8 mouse cellular contexts compared by ENCODE assay signal in the genomic region with DNA sequence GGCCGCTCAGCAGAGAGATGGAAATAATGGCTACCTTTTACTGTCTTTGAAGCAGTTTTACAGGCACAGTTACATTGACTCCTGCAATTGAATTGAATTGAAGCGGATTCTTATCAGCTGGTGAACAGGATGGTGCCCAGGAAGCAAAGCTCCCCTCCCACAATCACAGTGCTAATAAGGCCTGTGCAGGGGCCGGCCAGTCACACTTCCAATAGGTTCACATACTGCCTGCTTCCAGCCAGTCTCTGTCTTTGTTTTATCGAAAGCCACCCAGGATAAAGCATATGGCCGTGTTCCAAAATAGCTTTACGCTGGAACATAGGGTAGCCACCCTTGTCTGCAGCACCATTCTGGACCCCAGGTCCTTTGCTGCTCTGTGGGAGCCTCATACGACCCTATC. TPM values are rescaled to one million over a fixed set of nuclear protein-coding genes. Genes with fewer than 3 reads are reported as not detected.
DNase-seq lines count a peak whose midpoint lies in the region; ATAC-seq and TF ChIP-seq lines count a peak whose summit lies in the region.
"Had no signal": no experiment of that assay in that cellular context is flagged by ENCODE, and none has a peak within 500 bp of the region (broad histone marks: within the 10 kb centered on the region; RNA-seq: fewer than 3 reads in every experiment).

No protein-coding gene starts in this region.

- H3K36me3 ChIP-seq in liver, embryonic 11.5 days (ENCODE audit: control insufficient read depth, insufficient read depth, low read length) = no peaks in the 10 kb centered on the region
- no peaks in the 10 kb centered on the region for H3K36me3 ChIP-seq in forebrain, embryonic 14.5 days (ENCODE audit: control insufficient read depth, insufficient read depth, low read length)
- H3K36me3 ChIP-seq in limb, embryonic 13.5 days = 0 out of 2 replicates have a peak, but pooled peaks cover 3% of the 10 kb centered on the region
- H3K36me3 ChIP-seq in stomach, embryonic 14.5 days (ENCODE audit: control insufficient read depth, insufficient read depth, low read length) = no peaks in the 10 kb centered on the region
- no peaks in the 10 kb centered on the region for H3K36me3 ChIP-seq in kidney, adult 2 months (ENCODE audit: control insufficient read depth, insufficient read depth, low read length)

- ATAC-seq in liver, embryonic 11.5 days (replicated peaks; ENCODE audit: low FRiP score) = no peak
- ATAC-seq in forebrain, embryonic 14.5 days = no peak
- ATAC-seq in limb, embryonic 13.5 days (ENCODE audit: low FRiP score, low read depth) = no peak
- no peak for ATAC-seq in stomach, embryonic 14.5 days (ENCODE audit: insufficient number of reproducible peaks, insufficient read depth, low FRiP score, low read depth)

- DNase-seq in liver, embryonic 11.5 days (ENCODE audit: low spot score) = no peak
- no peak for DNase-seq in liver
- DNase-seq in forebrain, embryonic 14.5 days (ENCODE audit: low spot score) = peak; percentile 37
- DNase-seq in embryo, embryonic 9.5 days (ENCODE audit: extremely low spot score) = no peak
- no peak for DNase-seq in kidney, adult 2 months

- H3K4me1 ChIP-seq in liver, embryonic 11.5 days (replicated peaks; ENCODE audit: control insufficient read depth, insufficient read depth, low read length) = peaks cover 37% of the 10 kb centered on the region
- H3K4me1 ChIP-seq in forebrain, embryonic 14.5 days (ENCODE audit: control insufficient read depth, insufficient read depth, low read length) = peaks cover 30% of the 10 kb centered on the region
- peaks cover 32% of the 10 kb centered on the region for H3K4me1 ChIP-seq in limb, embryonic 13.5 days
- peaks cover 25% of the 10 kb centered on the region for H3K4me1 ChIP-seq in stomach, embryonic 14.5 days (ENCODE audit: control insufficient read depth, insufficient read depth, low read length)
- H3K4me1 ChIP-seq in kidney, adult 2 months (ENCODE audit: control insufficient read depth, insufficient read depth, low read length) = peaks cover 12% of the 10 kb centered on the region; the same call in 1 of the 2 replicates

- peak overlapping the region; percentile 87 for H3K4me3 ChIP-seq in liver, embryonic 11.5 days (ENCODE audit: low read depth, low read length)
- H3K4me3 ChIP-seq in forebrain, embryonic 14.5 days (ENCODE audit: low read depth, low read length) = peak overlapping the region; percentile 90; the same call in 1 of the 2 replicates
- H3K4me3 ChIP-seq in limb, embryonic 13.5 days = peak overlapping the region; percentile 94
- no peak overlapping the region for H3K4me3 ChIP-seq in stomach, embryonic 14.5 days (ENCODE audit: low read depth, low read length)
- H3K4me3 ChIP-seq in kidney, adult 2 months (ENCODE audit: insufficient read depth, low read depth, low read length) = no peak overlapping the region

- TF ChIP-seq POLR2A in kidney, adult 2 months (IDR thresholded peaks at IDR 0.05; ENCODE audit: low read depth, low read length) = no peak

- WGBS in liver, embryonic 11.5 days = 49% methylated on average over 7 of the region's 7 CpGs
- 23% methylated on average over 7 of the region's 7 CpGs for WGBS in forebrain, embryonic 14.5 days
- WGBS in limb, embryonic 13.5 days = 43% methylated on average over 7 of the region's 7 CpGs
- 50% methylated on average over 7 of the region's 7 CpGs for WGBS in stomach, embryonic 14.5 days
- 64% methylated on average over 7 of the region's 7 CpGs for WGBS in kidney, adult 2 months

- TF ChIP-seq CTCF in kidney, adult 2 months (conservative IDR thresholded peaks at IDR 0.05; ENCODE audit: insufficient read depth, insufficient read length, low read depth, low read length) = no peak

- H3K27ac ChIP-seq in liver, embryonic 11.5 days (ENCODE audit: low read depth, low read length) = no peak overlapping the region
- peak overlapping the region; percentile 91 for H3K27ac ChIP-seq in forebrain, embryonic 14.5 days (ENCODE audit: low read depth, low read length)
- no peak overlapping the region for H3K27ac ChIP-seq in limb, embryonic 13.5 days
- no peak overlapping the region for H3K27ac ChIP-seq in stomach, embryonic 14.5 days (ENCODE audit: low read length)
- no peak overlapping the region for H3K27ac ChIP-seq in kidney, adult 2 months (ENCODE audit: insufficient read depth, low read depth, low read length)

- H3K9me3 ChIP-seq in liver, embryonic 11.5 days (ENCODE audit: control insufficient read depth, low read length) = no peaks in the 10 kb centered on the region
- H3K9me3 ChIP-seq in forebrain, embryonic 14.5 days (replicated peaks; ENCODE audit: control insufficient read depth, low read length) = no peaks in the 10 kb centered on the region
- H3K9me3 ChIP-seq in limb, embryonic 13.5 days = peaks cover 3% of the 10 kb centered on the region; the same call in 1 of the 2 replicates
- no peaks in the 10 kb centered on the region for H3K9me3 ChIP-seq in stomach, embryonic 14.5 days (ENCODE audit: control insufficient read depth, low read depth, low read length)

- H3K4me2 ChIP-seq in liver, embryonic 11.5 days = peak overlapping the region; percentile 98
- H3K4me2 ChIP-seq in forebrain, embryonic 14.5 days (ENCODE audit: low read length) = peak overlapping the region; percentile 88
- peak overlapping the region; percentile 94 for H3K4me2 ChIP-seq in limb, embryonic 13.5 days (replicated peaks)
- peak overlapping the region; percentile 67 for H3K4me2 ChIP-seq in stomach, embryonic 14.5 days (replicated peaks; ENCODE audit: low read depth, low read length)

- no peaks in the 10 kb centered on the region for H3K27me3 ChIP-seq in liver, embryonic 11.5 days (replicated peaks; ENCODE audit: control insufficient read depth, insufficient read depth, low read length)
- H3K27me3 ChIP-seq in forebrain, embryonic 14.5 days (replicated peaks; ENCODE audit: control insufficient read depth, insufficient read depth, low read length) = no peaks in the 10 kb centered on the region
- H3K27me3 ChIP-seq in limb, embryonic 13.5 days = peaks cover 8% of the 10 kb centered on the region; the same call in 1 of the 2 replicates
- H3K27me3 ChIP-seq in stomach, embryonic 14.5 days (ENCODE audit: control insufficient read depth, insufficient read depth, low read length) = no peaks in the 10 kb centered on the region
- H3K27me3 ChIP-seq in kidney, adult 2 months (replicated peaks; ENCODE audit: control insufficient read depth, insufficient read depth, low read length) = no peaks in the 10 kb centered on the region

- H3K9ac ChIP-seq in liver, embryonic 11.5 days (ENCODE audit: low read depth, low read length) = no peak overlapping the region; the same call in 1 of the 2 replicates
- peak overlapping the region; percentile 63 for H3K9ac ChIP-seq in forebrain, embryonic 14.5 days (ENCODE audit: low read length)
- peak overlapping the region; percentile 71 for H3K9ac ChIP-seq in limb, embryonic 13.5 days
- 0 out of 2 replicates have a peak overlapping the region, but pooled peaks have one; percentile 29 for H3K9ac ChIP-seq in stomach, embryonic 14.5 days (replicated peaks; ENCODE audit: low read depth, low read length)

RNA-seq across cellular contexts. Expression of gene Elmo2, which starts 1.1 kb away (rescaled TPM):
- polyA plus RNA-seq in liver, embryonic 11.5 days (2014; fragmentation: Nextera tagmentation; extraction: Ambion mirVana) = 36.4 and 42.4 TPM in 2 replicates
- 95.5 and 101 TPM in 2 replicates for polyA plus RNA-seq in forebrain, embryonic 14.5 days (2014; fragmentation: Nextera tagmentation; extraction: Ambion mirVana)
- polyA plus RNA-seq in limb, embryonic 13.5 days (2015; fragmentation: Nextera tagmentation; extraction: Ambion mirVana) = 83.0 and 86.4 TPM in 2 replicates
- 66.4 and 77.8 TPM in 2 replicates for polyA plus RNA-seq in stomach, embryonic 14.5 days (2014; fragmentation: Nextera tagmentation; extraction: Ambion mirVana)
- polyA plus RNA-seq in kidney, adult 2 months (2012; rRNA removed) = 56.3 and 59.9 TPM in 2 replicates

RNA-seq across cellular contexts. Expression of gene Slc35c2, which starts 39.7 kb away (rescaled TPM):
- polyA plus RNA-seq in liver, embryonic 11.5 days (2014; fragmentation: Nextera tagmentation; extraction: Ambion mirVana) = 53.0 and 64.4 TPM in 2 replicates
- 54.7 and 56.4 TPM in 2 replicates for polyA plus RNA-seq in forebrain, embryonic 14.5 days (2014; fragmentation: Nextera tagmentation; extraction: Ambion mirVana)
- polyA plus RNA-seq in limb, embryonic 13.5 days (2015; fragmentation: Nextera tagmentation; extraction: Ambion mirVana) = 56.3 and 56.4 TPM in 2 replicates
- polyA plus RNA-seq in stomach, embryonic 14.5 days (2014; fragmentation: Nextera tagmentation; extraction: Ambion mirVana) = 42.5 and 43.5 TPM in 2 replicates
- 64.1 and 69.8 TPM in 2 replicates for polyA plus RNA-seq in kidney, adult 2 months (2012; rRNA removed)

RNA-seq across cellular contexts. Expression of gene Zfp663, which starts 41.1 kb away (rescaled TPM):
- polyA plus RNA-seq in liver, embryonic 11.5 days (2014; fragmentation: Nextera tagmentation; extraction: Ambion mirVana) = 0.07 and 0.29 TPM in 2 replicates
- 8.1 and 9.1 TPM in 2 replicates for polyA plus RNA-seq in forebrain, embryonic 14.5 days (2014; fragmentation: Nextera tagmentation; extraction: Ambion mirVana)
- 0.31 and 0.75 TPM in 2 replicates for polyA plus RNA-seq in limb, embryonic 13.5 days (2015; fragmentation: Nextera tagmentation; extraction: Ambion mirVana)
- 0.23 and 1.7 TPM in 2 replicates for polyA plus RNA-seq in stomach, embryonic 14.5 days (2014; fragmentation: Nextera tagmentation; extraction: Ambion mirVana)
- not detected in 2 replicates for polyA plus RNA-seq in kidney, adult 2 months (2012; rRNA removed)
- polyA plus RNA-seq: thymus, adult 2 months had no signal

Comparison
In these comparisons a context has a peak if more than half of its experiments do, and no peak if none do; other contexts are left out.
1. H3K4me3 ChIP-seq: peak in liver, embryonic 11.5 days (single experiment), forebrain, embryonic 14.5 days (single experiment) and limb, embryonic 13.5 days (single experiment); none in stomach, embryonic 14.5 days (single experiment) and kidney, adult 2 months (single experiment).
2. Peak in every context shown above with its lines, with median percentiles within 50 percentile points of each other: H3K4me2 ChIP-seq.